Mouse (Mus musculus) cerebellum, postnatal 10 days (tissue): ENCODE measurements around the gene Vmn1r22.
"Not testable (repeated sequence)": the region's sequence is repeated elsewhere in the genome, so short reads cannot be mapped to it uniquely, and the experiment has no call there.

Experiments used
- DNase-seq, 2 experiments: peaks; one replicate each; pipeline ENCODE4 v3.0.0; 2021; ENCODE audit warnings: mixed read lengths in 2 of 2

The Vmn1r22 gene

DNA sequence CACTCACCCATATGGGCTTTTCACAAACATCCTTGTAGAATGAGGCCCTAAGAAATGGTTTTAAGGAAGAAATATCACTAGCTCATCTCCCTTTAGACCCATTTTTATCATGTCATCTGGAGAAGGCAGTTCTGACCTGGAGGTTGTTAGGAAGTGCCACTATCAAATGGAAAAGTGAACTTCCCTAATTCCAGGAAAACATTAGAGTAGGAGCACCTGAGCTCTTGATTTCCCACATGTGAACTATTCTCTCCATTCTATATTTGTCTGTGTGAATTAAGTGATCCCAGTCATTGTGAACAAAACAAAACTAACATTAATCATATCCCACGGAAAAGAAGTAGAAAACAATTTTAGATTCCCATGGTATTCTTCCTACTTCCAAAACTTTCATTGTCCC lies at the start of gene Vmn1r22:
Vmn1r22 (minus strand) TSS at position 101 of the 400 bp plus-strand sequence.
- DNase-seq: no peak

GRCm38 (mm10) chr6:57926738-57927137 lies 18.9 kb upstream of the Vmn1r22 start, which contains the start of gene Vmn1r23:
TSS of gene Vmn1r23 (minus strand) at chr6:57926838.
- DNase-seq: no peak

DNA sequence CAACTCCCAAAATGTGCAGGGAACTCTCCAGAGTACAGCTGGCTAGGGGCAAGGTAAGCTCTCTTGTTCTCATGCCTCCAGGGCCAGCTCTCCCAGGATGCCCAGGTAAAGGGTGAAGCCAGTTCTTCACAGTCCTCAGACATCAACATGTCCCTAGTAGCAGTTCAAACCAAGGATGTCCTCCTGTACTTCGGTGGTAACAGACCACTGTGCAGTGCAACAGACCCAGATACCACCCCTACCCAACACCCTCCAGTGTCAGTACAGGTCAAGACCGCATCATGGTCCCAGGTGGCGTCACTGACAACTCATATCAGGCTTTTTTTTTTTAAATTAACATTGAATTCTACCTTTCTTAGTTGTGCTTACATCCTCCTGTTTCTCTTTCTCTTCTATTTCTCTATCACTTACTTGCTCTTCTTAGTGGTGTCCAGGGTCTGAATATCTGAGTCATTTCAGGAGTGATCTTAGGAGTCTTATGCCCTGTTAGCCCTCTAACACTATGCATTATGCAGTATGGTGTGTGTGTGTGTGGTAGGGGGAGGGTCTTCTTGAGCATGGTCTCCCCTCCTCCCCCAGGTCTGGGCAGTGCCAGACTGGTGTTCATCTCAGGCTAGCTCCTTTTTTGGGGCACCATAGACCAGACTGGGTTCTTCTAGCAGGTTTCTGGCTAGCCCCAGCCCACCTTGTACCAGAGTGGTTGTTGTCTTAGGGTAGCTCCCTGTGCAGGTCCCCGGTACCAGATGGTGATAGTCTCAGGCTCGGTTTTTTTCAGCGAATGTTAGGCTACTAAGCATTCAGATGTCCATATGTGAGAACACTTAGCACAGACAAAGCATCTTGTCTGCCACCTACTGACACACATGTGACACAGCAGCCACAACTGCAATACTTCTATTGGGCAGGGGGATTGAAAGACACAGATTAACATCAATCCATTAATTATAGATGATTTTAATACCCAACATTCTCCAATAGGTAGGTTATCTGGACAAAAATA lies 48.5 kb downstream of the Vmn1r22 start:
- peak; percentile 63 to 67 for DNase-seq

- not testable (repeated sequence) for DNase-seq
Measured at GRCm38 (mm10) chr6:57851177-57851576, 56.7 kb downstream of the Vmn1r22 start.

DNA sequence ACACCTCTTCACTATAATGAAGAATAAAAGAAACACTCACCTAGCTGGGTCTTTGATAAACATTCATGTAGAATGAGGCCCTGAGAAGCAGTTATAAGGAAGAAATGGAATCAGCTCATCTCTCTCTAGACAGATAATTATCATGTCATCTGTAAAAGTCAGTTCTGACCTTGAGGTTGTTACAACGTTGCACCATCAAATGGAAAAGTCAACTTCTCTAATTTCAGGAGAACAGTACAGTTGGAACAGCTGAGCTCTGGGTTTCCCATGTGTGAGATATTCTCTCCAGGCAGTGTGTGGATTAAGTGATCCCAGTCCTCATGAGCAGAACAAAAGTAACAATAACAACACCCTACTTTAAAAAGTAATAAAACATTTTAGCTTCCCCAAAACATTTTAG lies 57.5 kb downstream of the Vmn1r22 start, which contains the start of gene Vmn1r21:
Vmn1r21 (minus strand) TSS at position 58 of the 400 bp plus-strand sequence.
- no peak for DNase-seq
